Mouse (Mus musculus) intestine, embryonic 16.5 days (tissue): ENCODE data around the gene Ptk7. TPM values are rescaled to one million over a fixed set of nuclear protein-coding genes. Genes with fewer than 3 reads are reported as not detected.

Experiments used
- ATAC-seq: fragments of 200-750 bp; cut with Nextera tagmentation; 2 replicates; pipeline ENCODE4 v1.8.0; 2017; ENCODE audit warnings: moderate TSS enrichment, moderate library complexity
- H3K27ac ChIP-seq: fragments of 300-500 bp; sonication (generic); 2 replicates; pipeline ENCODE4 v1.5.1; 2014; ENCODE audit warnings: mild to moderate bottlenecking, low read length
- H3K27me3 ChIP-seq: fragments of 300-500 bp; sonication (generic); replicated peaks from 2 replicates; pipeline ENCODE4 v1.6.1; 2014; ENCODE audit warnings: low read length, control low read depth, mixed read lengths; ENCODE audit not compliant: control insufficient read depth, insufficient read depth
- H3K36me3 ChIP-seq: fragments of 300-500 bp; sonication (generic); 2 replicates; pipeline ENCODE4 v1.6.1; 2014; ENCODE audit warnings: low read length, control low read depth; ENCODE audit not compliant: control insufficient read depth, insufficient read depth
- H3K4me1 ChIP-seq: fragments of 300-500 bp; sonication (generic); 2 replicates; pipeline ENCODE4 v1.6.1; 2014; ENCODE audit warnings: low read length, control low read depth, mixed read lengths; ENCODE audit not compliant: control insufficient read depth, insufficient read depth
- H3K4me2 ChIP-seq: fragments of 300-500 bp; sonication (generic); 2 replicates; pipeline ENCODE4 v1.6.1; 2014; ENCODE audit warnings: low read depth, low read length, control low read depth
- H3K4me3 ChIP-seq: fragments of 300-500 bp; sonication (generic); 2 replicates; pipeline ENCODE4 v1.5.1; 2014; ENCODE audit warnings: mild to moderate bottlenecking, low read length
- H3K9ac ChIP-seq: fragments of 300-500 bp; sonication (generic); 2 replicates; pipeline ENCODE4 v1.6.1; 2014; ENCODE audit warnings: low read depth, low read length
- H3K9me3 ChIP-seq: fragments of 300-500 bp; sonication (generic); 2 replicates; pipeline ENCODE4 v1.6.1; 2016; ENCODE audit warnings: low read length, control low read depth; ENCODE audit not compliant: control insufficient read depth
- WGBS: fragments of 180-500 bp; shearing (Covaris S2); extraction: QIAGEN DNeasy Blood & Tissue Kit; methylation state at CpG from one replicate; pipeline ENCODE4 v1.1.7; 2014; 5-methylcytosine and 5-hydroxymethylcytosine counted together
- polyA plus RNA-seq: library from polyadenylated mRNA; unstranded; fragments of >200 nt; fragmentation: Nextera tagmentation; extraction: Ambion mirVana; gene quantifications from 2 replicates; pipeline ENCODE4 v1.2.1, GENCODE M21; 2015

Ptk7 gene
- polyA plus RNA-seq, 1 experiment from 2014 or later, result 54.4 TPM

DNA sequence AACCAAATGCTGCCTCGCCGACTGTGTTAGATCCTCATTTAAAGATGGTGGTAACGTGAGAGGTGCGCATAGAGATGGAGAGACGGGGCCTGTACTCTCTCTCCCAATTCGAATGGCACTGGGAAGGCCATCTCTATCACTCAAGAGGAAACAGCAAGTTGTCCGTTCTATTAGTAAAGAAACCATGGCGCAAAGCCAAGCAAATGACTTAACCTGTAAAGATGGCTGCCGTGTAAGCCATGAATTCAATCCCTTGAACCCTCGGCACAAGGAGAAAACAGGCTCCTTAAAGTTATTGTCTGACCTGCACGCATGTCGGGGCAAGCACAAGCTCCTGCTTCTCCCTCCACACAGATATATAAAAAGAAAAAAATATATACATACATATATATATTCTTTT, 11.5 kb downstream of the Ptk7 start:
- ATAC-seq, result no peak
- Histone ChIP-seq H3K27ac (peak overlapping the region; percentile 87), H3K4me1 (peaks cover 70% of the 10 kb centered on the region), H3K9ac (no peak overlapping the region), H3K27me3 (no peaks in the 10 kb centered on the region), H3K9me3 (no peaks in the 10 kb centered on the region), H3K36me3 (no peaks in the 10 kb centered on the region), H3K4me2 (peak overlapping the region; percentile 44), H3K4me3 (peak overlapping the region; percentile 23)
- WGBS, result 40% methylated on average over 12 of the region's 12 CpGs

DNA sequence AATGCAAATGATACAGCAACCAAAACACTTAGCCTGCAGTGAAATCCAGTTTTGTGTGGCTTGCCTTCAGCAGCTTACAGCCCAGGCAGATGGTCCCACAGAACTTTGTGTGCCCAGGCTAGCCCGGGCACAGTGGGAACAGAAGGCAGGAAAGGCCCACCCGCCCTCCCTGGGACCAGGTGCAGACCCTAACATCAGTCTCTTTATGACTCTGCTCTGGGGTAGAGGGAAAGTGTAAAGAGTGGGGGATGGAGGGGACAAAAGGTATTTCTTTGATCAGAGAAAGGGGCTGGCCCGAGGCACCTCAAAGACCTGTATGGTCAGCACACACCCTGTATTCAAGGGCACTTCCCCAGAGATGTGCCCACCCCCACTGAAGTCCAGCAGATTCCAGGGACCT, 16.1 kb downstream of the Ptk7 start:
- H3K4me3 ChIP-seq, result no peak overlapping the region
- H3K9ac ChIP-seq, result 0 out of 2 replicates have a peak overlapping the region, but pooled peaks have one; percentile 11
- H3K27ac ChIP-seq, result 0 out of 2 replicates have a peak overlapping the region, but pooled peaks have one; percentile 6
- no peaks in the 10 kb centered on the region for H3K36me3 ChIP-seq
- H3K4me2 ChIP-seq, result no peak overlapping the region
- no peaks in the 10 kb centered on the region for H3K27me3 ChIP-seq
- 47% methylated on average over 3 of the region's 3 CpGs for WGBS
- ATAC-seq, result no peak
- H3K4me1 ChIP-seq, result peaks cover 44% of the 10 kb centered on the region
- no peaks in the 10 kb centered on the region for H3K9me3 ChIP-seq

DNA sequence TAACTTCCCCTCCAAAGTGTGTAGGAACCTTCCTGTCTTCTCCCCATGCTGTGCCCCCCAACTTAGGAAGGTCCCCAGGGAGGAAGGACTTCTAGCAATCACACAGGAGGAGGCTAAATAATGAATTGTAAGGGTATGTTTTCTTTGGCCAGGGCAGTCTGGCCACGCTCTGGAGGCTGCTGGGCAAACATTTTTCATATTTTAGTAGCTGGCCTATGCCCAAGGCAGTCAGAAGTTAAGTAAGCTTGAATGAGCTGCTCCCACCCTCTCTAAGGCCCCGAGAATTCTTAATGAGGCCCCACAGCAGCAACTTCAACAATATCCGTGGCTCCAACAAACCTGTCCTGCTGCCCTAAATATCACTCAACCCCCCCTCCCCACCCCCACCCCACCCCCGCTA, 16.5 kb downstream of the Ptk7 start:
- no peak for ATAC-seq
- Histone ChIP-seq H3K4me1 (peaks cover 39% of the 10 kb centered on the region), H3K4me2 (no peak overlapping the region), H3K27me3 (no peaks in the 10 kb centered on the region), H3K9me3 (no peaks in the 10 kb centered on the region), H3K4me3 (no peak overlapping the region), H3K27ac (0 out of 2 replicates have a peak overlapping the region, but pooled peaks have one; percentile 6), H3K36me3 (no peaks in the 10 kb centered on the region), H3K9ac (no peak overlapping the region)
- WGBS, result 23% methylated on average over 4 of the region's 4 CpGs

- ATAC-seq, result no peak
- Histone ChIP-seq H3K27ac (no peak overlapping the region), H3K27me3 (no peaks in the 10 kb centered on the region), H3K36me3 (no peaks in the 10 kb centered on the region), H3K9me3 (no peaks in the 10 kb centered on the region), H3K4me2 (no peak overlapping the region), H3K4me1 (peaks cover 33% of the 10 kb centered on the region), H3K4me3 (no peak overlapping the region), H3K9ac (no peak overlapping the region)
- 43% methylated on average over 2 of the region's 2 CpGs for WGBS
Observed at GRCm38 (mm10) chr17:46612189-46612588, 17.1 kb downstream of the Ptk7 start.

- WGBS, result 94% methylated on average over 6 of the region's 6 CpGs
Observed at GRCm38 (mm10) chr17:46611316-46611715, 18.0 kb downstream of the Ptk7 start.

DNA sequence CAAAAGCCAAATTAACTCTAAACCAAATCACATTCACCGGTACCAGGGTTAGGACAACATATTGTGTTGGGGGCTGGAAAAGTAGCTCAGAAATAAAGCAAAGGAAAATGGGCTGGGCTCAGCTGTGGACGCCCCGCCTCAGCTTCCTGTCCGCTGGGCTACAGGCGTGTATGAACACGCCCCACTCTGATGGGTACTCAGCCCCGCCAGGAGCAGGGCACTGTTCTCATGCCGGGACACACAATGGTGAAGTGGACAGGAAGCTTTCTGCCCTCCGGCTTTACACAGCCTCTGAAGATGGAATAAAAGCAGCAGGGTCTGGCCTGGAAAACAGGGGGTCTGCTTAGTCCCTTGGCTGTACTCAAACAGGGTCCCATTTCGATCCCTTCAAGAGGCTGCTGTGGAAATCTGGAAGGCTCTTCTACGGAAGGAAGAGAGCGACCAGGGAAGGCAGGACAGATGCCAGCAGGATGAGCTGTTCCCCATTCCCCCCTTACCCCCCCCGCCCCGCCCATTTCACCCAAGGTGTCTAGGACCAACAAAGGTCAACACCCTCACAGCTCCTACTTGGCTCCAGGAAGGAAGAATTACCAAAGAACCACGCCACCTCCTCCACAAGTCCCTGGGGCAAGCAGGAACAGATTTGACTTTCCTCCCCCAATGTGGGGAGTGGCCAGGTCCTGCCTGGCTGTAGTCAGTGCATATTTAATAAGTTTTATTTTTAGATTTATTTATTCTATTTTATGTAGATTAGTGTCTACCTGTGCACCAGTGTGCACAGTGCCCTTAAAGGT, 19.4 kb downstream of the Ptk7 start:
- Histone ChIP-seq H3K4me3 (peak overlapping the region; percentile 18; the same call in 1 of the 2 replicates), H3K4me1 (peaks cover 28% of the 10 kb centered on the region), H3K27ac (peak overlapping the region; percentile 52), H3K36me3 (no peaks in the 10 kb centered on the region), H3K4me2 (peak overlapping the region; percentile 53), H3K9ac (peak overlapping the region; percentile 11), H3K27me3 (no peaks in the 10 kb centered on the region), H3K9me3 (no peaks in the 10 kb centered on the region)
- 41% methylated on average over 15 of the region's 15 CpGs for WGBS
- peak; percentile 80 for ATAC-seq

More at GRCm38 (mm10) chr17:46611316-46611715, 18.0 kb downstream of the Ptk7 start:
- ATAC-seq, result no peak
- Histone ChIP-seq H3K4me1 (peaks cover 28% of the 10 kb centered on the region), H3K27ac (no peak overlapping the region), H3K36me3 (no peaks in the 10 kb centered on the region), H3K27me3 (no peaks in the 10 kb centered on the region), H3K9me3 (no peaks in the 10 kb centered on the region), H3K4me3 (no peak overlapping the region), H3K9ac (no peak overlapping the region), H3K4me2 (no peak overlapping the region)

GRCm38 (mm10) chr17:46605987-46606386, 23.3 kb downstream of the Ptk7 start:
- H3K4me2 ChIP-seq, result no peak overlapping the region
- no peaks in the 10 kb centered on the region for H3K36me3 ChIP-seq
- H3K9me3 ChIP-seq, result no peaks in the 10 kb centered on the region
- peaks cover 16% of the 10 kb centered on the region; the same call in 1 of the 2 replicates for H3K4me1 ChIP-seq
- H3K27ac ChIP-seq, result no peak overlapping the region
- WGBS, result 85% methylated on average over 12 of the region's 12 CpGs
- no peak overlapping the region for H3K9ac ChIP-seq
- no peak overlapping the region for H3K4me3 ChIP-seq
- H3K27me3 ChIP-seq, result no peaks in the 10 kb centered on the region
- no peak for ATAC-seq

DNA sequence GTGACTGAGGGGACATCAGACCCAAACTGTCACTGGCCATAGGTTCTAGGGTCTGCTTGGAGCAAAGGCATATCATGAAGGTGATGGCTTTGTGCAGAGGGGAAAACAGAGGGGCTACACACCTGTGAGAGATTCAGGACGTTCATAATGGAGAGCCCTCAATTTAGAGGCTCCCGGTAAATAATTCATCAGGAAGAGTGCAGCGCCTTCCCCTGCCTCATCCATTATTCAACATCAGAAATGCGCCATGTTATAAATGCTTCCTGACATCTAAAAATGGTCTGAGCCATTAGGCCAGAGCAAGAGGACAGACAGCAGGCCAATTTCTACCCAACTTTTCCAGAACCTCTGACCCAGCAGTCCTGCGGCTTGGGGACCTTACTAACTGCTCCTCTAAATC, 24.2 kb downstream of the Ptk7 start:
- no peaks in the 10 kb centered on the region for H3K36me3 ChIP-seq
- H3K9ac ChIP-seq, result no peak overlapping the region
- H3K9me3 ChIP-seq, result no peaks in the 10 kb centered on the region
- H3K4me2 ChIP-seq, result no peak overlapping the region
- ATAC-seq, result no peak
- WGBS, result 60% methylated on average over 5 of the region's 5 CpGs
- peaks cover 16% of the 10 kb centered on the region; the same call in 1 of the 2 replicates for H3K4me1 ChIP-seq
- no peaks in the 10 kb centered on the region for H3K27me3 ChIP-seq
- H3K4me3 ChIP-seq, result no peak overlapping the region
- H3K27ac ChIP-seq, result no peak overlapping the region

DNA sequence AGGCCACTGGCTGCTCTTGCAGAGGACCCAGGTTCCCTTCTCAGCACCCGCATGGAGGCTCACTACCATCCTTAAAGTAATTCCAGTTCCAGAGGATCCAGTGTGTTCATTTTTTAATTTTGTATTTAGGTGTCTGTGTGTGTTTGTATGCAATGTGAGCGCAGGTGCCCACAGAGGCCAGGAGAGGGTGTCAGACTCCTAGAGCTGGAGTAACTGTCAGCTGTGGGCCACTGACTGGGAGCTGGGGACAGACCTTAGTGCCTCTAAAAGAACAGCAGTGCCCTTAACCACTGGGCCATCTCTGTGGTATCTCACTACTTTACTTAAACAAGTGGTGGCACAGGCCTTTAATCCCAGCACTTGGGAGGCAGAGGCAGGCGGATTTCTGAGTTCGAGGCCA, 26.1 kb downstream of the Ptk7 start:
- H3K36me3 ChIP-seq, result no peaks in the 10 kb centered on the region
- H3K4me3 ChIP-seq, result no peak overlapping the region
- no peaks in the 10 kb centered on the region for H3K9me3 ChIP-seq
- H3K27me3 ChIP-seq, result no peaks in the 10 kb centered on the region
- H3K9ac ChIP-seq, result no peak overlapping the region
- no peak overlapping the region for H3K4me2 ChIP-seq
- ATAC-seq, result no peak
- H3K27ac ChIP-seq, result no peak overlapping the region
- WGBS, result 96% methylated on average over 4 of the region's 4 CpGs
- peaks cover 11% of the 10 kb centered on the region; the same call in 1 of the 2 replicates for H3K4me1 ChIP-seq
